Mouse (Mus musculus): Measurements from ENCODE around the gene Mnt. TPM values are rescaled to one million over a fixed set of nuclear protein-coding genes. Genes with fewer than 3 reads are reported as not detected.

Mnt gene
- total RNA-seq, 1 experiment from 2014 or later = 6.3 TPM

DNA sequence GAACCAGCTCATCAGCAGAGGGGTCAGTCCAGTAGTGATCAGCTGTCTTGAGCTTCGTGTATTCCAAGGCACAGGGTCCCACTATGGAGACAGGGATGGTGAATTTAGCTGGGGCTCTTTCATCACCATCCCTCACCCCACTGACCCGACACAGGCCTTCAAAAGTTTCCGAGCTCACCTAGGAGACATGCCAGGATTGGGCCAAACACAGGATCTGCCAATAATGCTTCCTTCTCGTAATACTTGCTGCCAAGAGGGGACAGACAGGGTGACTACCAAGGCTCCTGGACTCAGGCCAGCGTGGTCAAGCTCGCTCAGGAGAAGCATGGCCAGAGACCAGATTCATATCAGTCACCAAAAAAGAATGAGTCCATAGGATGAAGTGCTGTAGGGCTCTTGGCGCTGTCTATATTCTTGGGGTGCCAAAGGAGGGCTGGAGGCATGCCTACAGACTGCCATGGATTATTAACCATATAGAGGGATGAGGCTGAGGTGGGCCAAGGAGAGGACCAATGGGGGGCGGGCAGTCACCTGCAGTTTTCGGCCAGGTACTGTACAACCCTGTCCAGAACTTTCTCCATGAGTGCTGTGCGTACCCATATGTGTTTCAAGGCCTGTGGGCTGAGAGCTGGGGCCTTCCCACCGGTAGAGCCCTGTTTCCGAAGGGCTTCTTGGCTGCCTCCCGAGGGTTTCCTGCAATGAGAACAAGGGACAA, 37.5 kb downstream of the Mnt start:
- ATAC-seq (replicated peaks in 1 of 2; ENCODE audit: insufficient read depth in 1 of 2, low FRiP score in 2 of 2, low TSS enrichment in 1 of 2, low read depth in 1 of 2, poor library complexity in 2 of 2, severe bottlenecking in 2 of 2) = no peak

DNA sequence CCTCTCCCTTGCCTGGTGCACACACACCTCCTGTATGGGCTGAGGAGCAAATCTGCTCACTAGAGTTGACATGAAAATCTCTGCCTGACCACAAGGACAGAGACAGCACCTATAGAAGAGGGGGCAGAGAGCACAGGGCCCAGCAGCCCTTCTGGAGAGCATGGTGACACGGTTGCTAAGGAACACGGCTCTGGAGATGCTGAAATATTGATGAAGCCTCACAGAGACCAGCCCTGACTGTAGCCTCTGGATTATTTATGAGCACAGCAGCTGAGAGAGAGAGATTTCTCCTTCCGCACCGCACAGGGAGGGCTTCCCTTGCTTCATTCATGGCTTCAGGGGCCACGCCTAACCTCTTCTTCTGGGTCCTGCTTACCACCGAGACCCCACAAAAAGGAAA, 38.9 kb downstream of the Mnt start:
- no peak for ATAC-seq (replicated peaks in 1 of 2; ENCODE audit: insufficient read depth in 1 of 2, low FRiP score in 2 of 2, low TSS enrichment in 1 of 2, low read depth in 1 of 2, poor library complexity in 2 of 2, severe bottlenecking in 2 of 2)

- no peak for ATAC-seq (replicated peaks in 1 of 2; ENCODE audit: insufficient read depth in 1 of 2, low FRiP score in 2 of 2, low TSS enrichment in 1 of 2, low read depth in 1 of 2, poor library complexity in 2 of 2, severe bottlenecking in 2 of 2)
Observed at GRCm38 (mm10) chr11:74870544-74870943, 39.8 kb downstream of the Mnt start.

DNA sequence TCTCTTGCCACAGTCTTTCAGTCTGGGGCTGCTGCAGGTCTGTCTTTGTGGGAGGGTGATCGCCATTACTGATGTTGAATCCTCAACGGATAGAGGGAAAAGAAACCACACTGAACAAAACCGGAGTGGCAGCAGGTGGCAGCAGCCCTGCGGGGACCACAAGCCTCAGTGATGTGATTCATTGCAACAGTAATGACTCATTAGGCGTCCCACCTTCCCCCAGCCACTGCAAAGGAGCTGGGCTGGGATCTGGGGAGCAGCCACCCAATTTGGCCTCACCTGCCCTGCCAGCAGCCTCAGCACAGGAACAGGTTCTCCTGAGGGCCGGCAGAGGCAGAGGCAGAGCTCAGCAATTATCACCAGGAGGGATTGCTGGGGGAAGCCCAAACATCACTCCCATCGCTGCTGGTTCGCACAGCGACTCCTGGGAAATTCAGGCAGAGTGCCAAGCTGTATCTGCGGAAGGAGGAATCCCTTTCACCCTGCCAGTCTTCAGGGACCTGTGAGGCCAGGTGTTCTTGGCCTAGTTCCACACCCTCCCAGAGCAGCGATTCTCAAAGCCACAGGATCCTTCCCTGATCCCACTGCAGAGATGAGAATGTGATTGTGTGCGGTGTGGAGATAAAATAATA, 40.4 kb downstream of the Mnt start:
- no peak for ATAC-seq (replicated peaks in 1 of 2; ENCODE audit: insufficient read depth in 1 of 2, low FRiP score in 2 of 2, low TSS enrichment in 1 of 2, low read depth in 1 of 2, poor library complexity in 2 of 2, severe bottlenecking in 2 of 2)

DNA sequence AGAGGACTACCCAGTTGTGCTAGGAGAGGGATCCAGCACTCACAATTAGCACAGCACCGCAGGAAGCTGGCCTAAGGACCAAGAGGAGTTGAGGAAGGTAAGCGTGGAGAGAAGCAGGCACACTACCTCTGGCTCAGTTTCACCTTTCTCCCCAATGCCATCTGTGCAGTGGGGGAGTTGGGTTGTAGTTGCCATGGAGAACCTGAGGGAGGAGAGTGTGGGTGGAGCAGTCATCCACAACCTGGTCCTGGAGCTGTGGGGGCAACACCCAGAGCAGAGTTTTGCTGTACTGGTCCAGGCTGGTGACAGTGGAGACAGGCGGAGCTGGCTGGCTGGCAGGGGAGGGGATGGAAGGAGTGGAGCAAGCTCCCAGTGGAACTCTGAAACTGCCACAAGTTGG, 43.9 kb downstream of the Mnt start:
- no peak for ATAC-seq (replicated peaks in 1 of 2; ENCODE audit: insufficient read depth in 1 of 2, low FRiP score in 2 of 2, low TSS enrichment in 1 of 2, low read depth in 1 of 2, poor library complexity in 2 of 2, severe bottlenecking in 2 of 2)

DNA sequence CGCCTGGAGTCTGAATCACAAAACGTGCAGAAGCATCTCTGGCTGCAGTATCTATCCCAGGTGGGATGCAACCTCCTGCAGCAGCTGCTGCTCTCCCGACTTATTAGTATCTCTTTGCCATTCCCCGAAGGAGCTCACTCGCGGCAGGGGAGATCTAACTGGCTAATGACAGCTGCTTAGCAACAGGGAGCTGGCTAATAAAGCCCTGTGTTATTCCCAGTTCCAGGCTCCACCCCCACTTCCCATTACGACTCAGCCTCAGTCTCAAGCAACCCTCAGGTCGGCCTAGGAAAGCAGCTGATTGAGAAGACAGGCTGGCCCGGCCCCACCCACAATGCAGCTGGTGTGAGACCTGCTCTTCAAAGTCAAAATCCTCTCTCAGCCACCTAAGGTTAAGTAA, 46.1 kb downstream of the Mnt start:
- ATAC-seq (replicated peaks in 1 of 2; ENCODE audit: insufficient read depth in 1 of 2, low FRiP score in 2 of 2, low TSS enrichment in 1 of 2, low read depth in 1 of 2, poor library complexity in 2 of 2, severe bottlenecking in 2 of 2) = no peak

DNA sequence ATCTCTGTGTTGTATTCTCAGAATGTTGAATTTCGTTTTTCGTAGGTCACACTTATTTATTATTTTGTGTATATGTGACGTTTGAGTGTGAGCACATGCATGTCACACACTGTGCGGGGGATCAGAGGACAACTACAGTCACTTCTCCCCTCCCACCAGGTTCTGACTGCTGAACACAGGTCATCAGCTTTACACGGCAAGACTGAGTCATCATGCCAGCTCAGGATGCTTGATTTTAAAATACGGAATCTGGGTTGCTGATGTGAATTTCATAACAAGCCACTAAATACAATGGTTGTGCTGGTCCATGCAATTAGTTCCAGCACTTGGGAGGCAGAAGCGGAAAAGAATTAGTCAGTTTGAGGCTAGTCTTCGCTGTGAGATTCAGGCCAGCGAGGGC, 50.3 kb downstream of the Mnt start:
- ATAC-seq (replicated peaks in 1 of 2; ENCODE audit: insufficient read depth in 1 of 2, low FRiP score in 2 of 2, low TSS enrichment in 1 of 2, low read depth in 1 of 2, poor library complexity in 2 of 2, severe bottlenecking in 2 of 2) = no peak

GRCm38 (mm10) chr11:74881979-74882378, 51.3 kb downstream of the Mnt start:
- ATAC-seq (replicated peaks in 1 of 2; ENCODE audit: insufficient read depth in 1 of 2, low FRiP score in 2 of 2, low TSS enrichment in 1 of 2, low read depth in 1 of 2, poor library complexity in 2 of 2, severe bottlenecking in 2 of 2) = no peak

GRCm38 (mm10) chr11:74883098-74883497, 52.4 kb downstream of the Mnt start:
- no peak for ATAC-seq (replicated peaks in 1 of 2; ENCODE audit: insufficient read depth in 1 of 2, low FRiP score in 2 of 2, low TSS enrichment in 1 of 2, low read depth in 1 of 2, poor library complexity in 2 of 2, severe bottlenecking in 2 of 2)

- no peak for ATAC-seq (replicated peaks in 1 of 2; ENCODE audit: insufficient read depth in 1 of 2, low FRiP score in 2 of 2, low TSS enrichment in 1 of 2, low read depth in 1 of 2, poor library complexity in 2 of 2, severe bottlenecking in 2 of 2)
Observed at GRCm38 (mm10) chr11:74894619-74895018, 63.9 kb downstream of the Mnt start.

Other genes with a start within 250 kb of the Mnt start
- gene Rap1gap2, start 220.0 kb upstream of the Mnt start, total RNA-seq (2017) = 2.1 and 3.5 TPM in 2 replicates
- gene Ccdc92b, start 211.3 kb upstream of the Mnt start, total RNA-seq (2017) = 0.05 TPM in 1 of 2 replicates, not detected in the other
- gene Cluh, start 181.4 kb upstream of the Mnt start, total RNA-seq (2017) = 27.5 and 30.9 TPM in 2 replicates
- gene Pafah1b1, start 106.2 kb upstream of the Mnt start, total RNA-seq (2017) = 89.2 and 102 TPM in 2 replicates
- gene Mettl16, start 60.1 kb upstream of the Mnt start, total RNA-seq (2017) = 40.6 and 50.9 TPM in 2 replicates
- gene Sgsm2, start 66.1 kb downstream of the Mnt start, total RNA-seq (2017) = 4.6 and 5.6 TPM in 2 replicates
- 80.9 and 87.1 TPM in 2 replicates for gene Tsr1, start 67.2 kb downstream of the Mnt start, total RNA-seq (2017)
- 59.6 and 87.5 TPM in 2 replicates for gene Smg6, start 94.9 kb downstream of the Mnt start, total RNA-seq (2017)
- 8.5 and 9.0 TPM in 2 replicates for gene Srr, start 95.0 kb downstream of the Mnt start, total RNA-seq (2017)